Mouse (Mus musculus): ENCODE data around the gene Adamtsl5. TPM values are rescaled to one million over a fixed set of nuclear protein-coding genes. Genes with fewer than 3 reads are reported as not detected.

Adamtsl5 gene
- total RNA-seq, 2 experiments from 2014 or later, result 3.8 to 5.5 TPM

- peak; percentile 87 to 92 for DNase-seq (ENCODE audit: extremely low spot score in 1 of 2, low spot score in 1 of 2)
These were observed 49.5 kb downstream of the Adamtsl5 start for GRCm38 (mm10) chr10:80298571-80299281.

DNA sequence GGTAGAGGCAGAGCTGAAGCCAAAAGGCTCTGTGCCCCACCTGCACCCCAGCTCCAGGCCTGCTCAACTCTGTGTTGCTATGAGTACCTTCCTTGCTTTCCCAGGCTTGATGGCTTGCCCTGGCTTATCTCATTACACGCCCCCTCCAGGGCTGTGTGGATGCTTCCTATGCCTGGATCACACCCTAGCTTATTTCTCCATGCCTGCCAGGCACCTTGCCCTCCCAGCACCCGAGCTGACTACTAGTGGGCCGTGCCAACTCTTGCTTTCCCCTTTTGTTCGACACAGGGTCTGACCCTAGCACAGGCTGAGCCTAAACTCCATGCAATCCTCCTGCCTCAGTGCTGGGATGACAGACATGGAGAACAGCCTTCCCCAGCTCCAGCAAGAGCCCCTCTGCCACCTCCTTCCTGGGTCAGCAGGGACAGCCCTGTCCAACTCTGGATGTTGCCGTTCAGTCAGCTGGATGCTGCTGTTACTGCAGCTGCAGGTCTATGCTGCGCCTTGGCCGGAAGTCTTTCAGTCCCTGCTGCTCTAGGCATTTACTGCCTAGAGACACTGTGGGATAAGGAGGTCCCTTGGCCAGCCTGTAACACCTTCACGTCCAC is 50.6 kb downstream of the Adamtsl5 start:
- DNase-seq (ENCODE audit: extremely low spot score in 1 of 2, low spot score in 1 of 2), result no peak

- no peak for DNase-seq (ENCODE audit: extremely low spot score in 1 of 2, low spot score in 1 of 2)
These were observed 51.4 kb downstream of the Adamtsl5 start for GRCm38 (mm10) chr10:80296824-80297223.

DNA sequence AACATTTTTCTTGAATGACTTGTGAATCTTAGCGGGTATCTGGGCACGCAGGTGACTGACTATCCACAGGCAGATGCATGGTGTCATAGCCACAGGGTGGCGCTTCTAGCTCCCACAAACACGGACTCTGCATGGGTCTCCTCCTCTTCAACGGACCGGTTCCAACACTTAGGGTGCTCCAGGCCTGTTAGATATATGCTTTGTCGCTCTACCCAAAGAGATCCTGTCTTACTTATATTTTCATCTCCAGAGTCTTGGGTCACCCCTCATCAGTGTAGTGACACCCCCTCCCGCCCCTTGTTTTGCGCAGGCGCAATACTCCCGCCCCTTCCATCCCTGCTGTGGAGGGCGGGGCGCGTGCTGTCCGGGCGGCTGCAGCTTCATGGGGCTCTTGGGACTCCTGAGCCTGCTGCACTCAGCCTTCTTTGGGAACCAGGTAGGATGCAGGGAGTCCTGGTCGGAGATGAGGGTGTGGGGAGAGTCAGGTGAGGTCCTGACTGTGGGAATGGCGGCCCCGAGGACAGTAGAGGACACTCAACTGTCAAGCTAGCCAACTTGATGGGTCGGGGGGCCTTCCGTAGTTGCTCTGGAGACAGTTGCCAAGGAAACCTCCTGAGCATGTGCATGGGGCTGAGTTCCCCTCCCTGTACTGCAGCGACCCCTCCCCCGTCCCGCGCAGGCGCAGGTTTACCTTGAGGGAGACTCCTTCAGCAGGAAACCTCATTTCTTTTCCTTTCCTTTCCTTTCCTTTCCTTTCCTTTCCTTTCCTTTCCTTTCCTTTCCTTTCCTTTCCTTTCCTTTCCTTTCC is 52.4 kb downstream of the Adamtsl5 start, which contains the start of gene Apc2:
TSS of gene Apc2 (plus strand) at position 360 of the 808 bp plus-strand sequence.
- peak; percentile 72 to 73 for DNase-seq (ENCODE audit: extremely low spot score in 1 of 2, low spot score in 1 of 2)

GRCm38 (mm10) chr10:80294788-80295303 is 53.4 kb downstream of the Adamtsl5 start:
- no peak for DNase-seq (ENCODE audit: extremely low spot score in 1 of 2, low spot score in 1 of 2)

GRCm38 (mm10) chr10:80294311-80294710 is 53.9 kb downstream of the Adamtsl5 start:
- DNase-seq (ENCODE audit: extremely low spot score in 1 of 2, low spot score in 1 of 2), result no peak

GRCm38 (mm10) chr10:80293325-80293724 is 54.9 kb downstream of the Adamtsl5 start:
- DNase-seq (ENCODE audit: extremely low spot score in 1 of 2, low spot score in 1 of 2), result no peak

DNA sequence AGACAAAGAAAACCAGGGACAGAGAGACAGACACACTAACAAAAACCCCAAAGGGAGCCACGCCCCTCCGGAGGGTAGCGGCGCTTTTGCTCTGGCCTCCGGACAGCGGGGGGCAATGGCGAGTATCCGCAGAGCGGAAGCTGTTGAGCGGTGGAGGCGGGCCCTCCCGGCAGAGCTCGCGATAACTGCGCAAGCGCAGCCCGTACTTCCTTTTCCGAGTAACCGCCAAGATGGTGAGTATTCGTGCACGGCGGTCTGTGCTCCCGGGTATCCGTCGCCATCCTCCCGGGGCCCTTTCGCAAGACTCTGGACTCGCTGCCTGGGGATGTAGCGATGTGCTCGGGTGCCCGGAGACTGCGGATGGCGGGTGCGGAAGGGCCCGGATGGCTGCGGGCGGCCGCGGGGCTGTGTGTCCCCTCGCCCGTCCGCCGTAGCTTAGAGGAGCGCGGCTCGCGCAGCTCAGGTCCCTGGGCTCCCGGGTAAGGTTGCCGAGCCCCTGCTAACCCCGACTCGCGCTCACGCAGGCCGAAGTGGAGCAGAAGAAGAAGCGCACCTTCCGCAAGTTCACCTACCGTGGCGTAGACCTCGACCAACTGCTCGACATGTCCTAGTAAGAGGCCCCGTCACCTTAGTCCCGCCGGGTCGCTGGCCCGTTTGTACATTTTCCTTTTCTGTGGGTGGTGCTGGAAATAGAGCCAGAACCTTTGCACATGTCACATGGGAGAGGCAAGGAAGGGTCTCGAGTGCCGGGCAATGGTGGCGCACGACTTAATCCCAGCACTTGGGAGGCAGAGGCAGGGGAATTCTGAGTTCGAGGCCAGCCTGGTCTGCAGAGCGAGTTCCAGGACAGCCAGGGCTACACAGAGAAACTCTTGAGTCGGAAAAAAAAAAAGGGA is 55.7 kb downstream of the Adamtsl5 start, which contains the start of gene Rps15:
TSS of gene Rps15 (plus strand) at position 203 of the 896 bp plus-strand sequence.
- DNase-seq (ENCODE audit: extremely low spot score in 1 of 2, low spot score in 1 of 2), result peak; percentile 89 to 90

Small RNA genes within 50 kb of the gene (microRNA-seq; reads per million reads assigned to microRNA genes)
- 0 to 0.40 reads per million in 2 experiments for gene Gm22721

Other genes starting within 250 kb of the Adamtsl5 start
- gene Sbno2, start 242.8 kb downstream of the Adamtsl5 start, total RNA-seq (2021), result 10 to 100 TPM; 14.5 to 22.0 TPM
- gene Stk11, start 232.6 kb downstream of the Adamtsl5 start, total RNA-seq (2021), result 10 to 100 TPM; 89.1 to 94.3 TPM
- 100 to 1,000 TPM; 338 to 391 TPM for gene Atp5d, start 209.8 kb downstream of the Adamtsl5 start, total RNA-seq (2021)
- gene Cbarp, start 207.6 kb downstream of the Adamtsl5 start, total RNA-seq (2021), result 100 to 1,000 TPM; 399 to 401 TPM
- 10 to 100 TPM; 61.4 to 82.4 TPM for gene Midn, start 200.1 kb downstream of the Adamtsl5 start, total RNA-seq (2021)
- 10 to 100 TPM; 69.5 to 97.5 TPM for gene Cirbp, start 182.4 kb downstream of the Adamtsl5 start, total RNA-seq (2021)
- 1 to 10 TPM; 5.8 to 6.2 TPM for gene 1600002K03Rik, start 175.5 kb downstream of the Adamtsl5 start, total RNA-seq (2021)
- 10 to 100 TPM; 11.9 to 12.7 TPM for gene Efna2, start 168.9 kb downstream of the Adamtsl5 start, total RNA-seq (2021)
- 10 to 100 TPM; 39.5 to 48.9 TPM for gene Mum1, start 122.0 kb downstream of the Adamtsl5 start, total RNA-seq (2021)
- 100 to 1,000 TPM; 196 to 223 TPM for gene Ndufs7, start 99.3 kb downstream of the Adamtsl5 start, total RNA-seq (2021)
- gene Gamt, start 87.4 kb downstream of the Adamtsl5 start, total RNA-seq (2021), result 10 to 100 TPM; 43.1 to 54.7 TPM
- gene Dazap1, start 86.9 kb downstream of the Adamtsl5 start, total RNA-seq (2021), result 10 to 100 TPM; 76.8 to 91.2 TPM
- 100 to 1,000 TPM; 790 to 900 TPM for gene Rps15, start 56.0 kb downstream of the Adamtsl5 start, total RNA-seq (2021)
- 100 to 1,000 TPM; 101 to 115 TPM for gene Apc2, start 52.4 kb downstream of the Adamtsl5 start, total RNA-seq (2021)
- 10 to 100 TPM; 20.7 to 26.3 TPM for gene 2310011J03Rik, start 27.9 kb downstream of the Adamtsl5 start, total RNA-seq (2021)
- gene Pcsk4, start 18.9 kb downstream of the Adamtsl5 start, total RNA-seq (2021), result 1 to 10 TPM; 2.3 to 2.8 TPM
- 10 to 100 TPM in 1 of 2 experiments, 1 to 10 TPM in 1; 9.7 to 10.6 TPM for gene Reep6, start 18.5 kb downstream of the Adamtsl5 start, total RNA-seq (2021)
- 10 to 100 TPM; 14.6 to 16.9 TPM for gene Plk5, start 8.0 kb upstream of the Adamtsl5 start, total RNA-seq (2021)
- gene Mex3d, start 39.2 kb upstream of the Adamtsl5 start, total RNA-seq (2021), result 10 to 100 TPM; 18.9 to 19.3 TPM
- gene Mbd3, start 51.1 kb upstream of the Adamtsl5 start, total RNA-seq (2021), result 100 to 1,000 TPM; 138 to 159 TPM
- gene Uqcr11, start 58.4 kb upstream of the Adamtsl5 start, total RNA-seq (2021), result 100 to 1,000 TPM; 520 to 551 TPM
- 10 to 100 TPM; 26.9 to 32.1 TPM for gene Tcf3, start 85.2 kb upstream of the Adamtsl5 start, total RNA-seq (2021)
- gene Onecut3, start 146.4 kb upstream of the Adamtsl5 start, total RNA-seq (2021), result not detected
- gene Atp8b3, start 190.7 kb upstream of the Adamtsl5 start, total RNA-seq (2021), result under 1 TPM; 0.19 to 0.47 TPM
- 10 to 100 TPM; 45.2 to 54.6 TPM for gene Rexo1, start 213.1 kb upstream of the Adamtsl5 start, total RNA-seq (2021)
- 10 to 100 TPM; 57.3 to 57.6 TPM for gene Klf16, start 228.9 kb upstream of the Adamtsl5 start, total RNA-seq (2021)
- gene Abhd17a, start 241.9 kb upstream of the Adamtsl5 start, total RNA-seq (2021), result 100 to 1,000 TPM; 184 to 192 TPM